Mouse (Mus musculus): ENCODE measurements around the gene Krtdap. TPM values are rescaled to one million over a fixed set of nuclear protein-coding genes. Genes with fewer than 3 reads are reported as not detected.
"Not testable (repeated sequence)": the region's sequence is repeated elsewhere in the genome, so short reads cannot be mapped to it uniquely, and the experiment has no call there.

Krtdap gene
- not detected in 2 replicates for total RNA-seq (2017)

DNA sequence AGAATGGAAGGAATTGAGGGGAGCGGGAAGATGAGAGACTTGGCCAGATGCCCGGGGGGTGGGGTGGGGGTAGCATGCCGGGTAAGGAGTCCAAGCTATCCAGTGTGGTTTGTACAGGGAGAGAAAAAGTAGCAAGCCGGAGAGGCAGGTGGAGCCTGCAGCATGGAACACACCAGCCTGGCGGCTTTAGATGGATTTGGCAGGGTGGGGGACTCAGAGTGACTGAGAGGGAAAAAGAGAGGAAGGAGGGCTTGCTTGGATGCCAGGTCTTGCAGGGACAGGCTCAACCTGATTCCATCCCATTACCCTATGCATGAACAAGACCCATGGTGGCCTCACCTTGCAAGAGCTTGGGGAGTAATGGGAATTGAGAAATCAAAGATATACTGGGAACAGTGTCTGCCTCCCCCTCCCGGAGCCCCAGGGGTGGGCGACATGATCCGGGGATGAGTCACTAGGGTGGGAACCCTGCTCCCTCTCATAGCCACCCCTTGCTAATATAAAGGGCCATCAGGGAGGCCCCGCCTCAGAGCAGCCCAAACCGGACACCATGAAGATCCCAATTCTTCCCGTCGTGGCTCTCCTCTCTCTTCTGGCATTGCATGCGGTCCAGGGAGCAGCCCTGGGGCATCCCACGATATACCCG lies at the start of gene Krtdap:
Gene Krtdap, plus strand, starts transcription at position 520 of the 646 bp plus-strand sequence.
- no peak for ATAC-seq (ENCODE audit: extremely low read depth, insufficient number of reproducible peaks, low FRiP score, poor library complexity, severe bottlenecking)

DNA sequence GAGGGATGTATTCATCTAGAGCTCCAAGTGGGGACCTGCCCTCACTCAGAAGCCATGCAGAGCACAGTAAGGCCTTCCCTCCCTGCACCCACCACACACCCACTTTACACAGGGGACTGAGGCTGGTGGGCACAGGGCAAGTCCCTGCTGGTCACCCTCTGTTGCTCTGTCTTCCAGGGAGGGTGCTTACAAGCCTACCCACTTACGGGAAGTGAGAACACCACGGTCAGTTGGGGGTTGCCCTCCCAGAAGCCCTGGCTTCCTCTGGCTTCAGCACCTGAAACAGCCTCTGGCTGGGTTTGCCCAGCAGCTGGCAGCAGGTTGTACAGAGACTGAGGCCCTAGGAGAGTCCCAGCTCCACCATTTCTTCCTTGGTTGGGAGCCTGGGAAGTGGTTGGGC lies 45.1 kb upstream of the Krtdap start:
- peak; percentile 42; the same call in 1 of the 2 replicates for ATAC-seq (ENCODE audit: extremely low read depth, insufficient number of reproducible peaks, low FRiP score, poor library complexity, severe bottlenecking)

DNA sequence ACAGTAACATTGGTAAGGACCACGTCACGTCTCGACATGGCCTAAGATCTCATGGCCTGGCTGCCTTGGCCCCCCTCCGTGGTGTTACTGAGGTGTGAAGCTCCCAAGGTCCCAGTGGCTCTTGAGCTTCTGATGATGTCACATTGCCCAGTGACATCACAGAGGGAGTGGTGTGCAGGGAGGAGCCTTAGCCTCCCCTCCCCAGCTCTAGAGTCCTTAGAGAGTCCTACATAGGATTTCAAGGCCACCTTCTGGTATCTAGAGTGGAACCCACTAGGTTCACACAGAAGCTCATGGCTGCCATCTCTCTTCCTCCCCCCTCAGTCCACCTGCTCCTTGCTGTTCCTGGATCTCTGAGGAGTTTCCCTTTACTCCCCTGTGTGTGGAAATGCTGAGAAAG lies 44.1 kb upstream of the Krtdap start, which contains the start of gene Gapdhs:
Gene Gapdhs, minus strand, starts transcription at position 65 of the 400 bp plus-strand sequence.
- ATAC-seq (ENCODE audit: extremely low read depth, insufficient number of reproducible peaks, low FRiP score, poor library complexity, severe bottlenecking): not testable (repeated sequence)

DNA sequence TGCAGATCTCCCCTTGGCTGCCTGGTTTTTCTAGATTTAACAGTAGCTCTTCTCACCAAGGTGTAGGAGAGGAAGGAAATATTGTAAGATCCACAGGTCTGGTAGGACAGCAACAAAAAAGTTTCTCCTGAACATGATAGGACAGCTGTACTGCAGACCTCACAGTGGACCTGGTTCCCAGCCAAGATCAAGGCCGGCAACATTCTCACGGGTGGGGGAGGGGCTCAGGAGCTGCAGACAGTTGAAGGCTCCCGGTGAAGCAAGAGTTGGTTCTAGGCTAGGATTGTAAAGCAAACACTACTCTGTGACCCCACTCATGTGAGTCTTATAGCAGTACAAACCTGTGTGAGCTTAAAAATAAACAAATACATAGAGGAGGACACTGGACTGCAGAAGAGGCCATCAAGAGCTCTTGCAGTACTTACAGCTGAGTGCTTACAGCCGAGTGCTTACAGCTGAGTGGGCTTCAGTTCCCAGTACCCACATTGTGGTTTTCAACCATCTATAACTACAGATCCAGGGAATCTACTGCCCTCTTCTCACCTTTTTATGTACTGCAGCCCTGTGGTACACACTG lies 43.6 kb upstream of the Krtdap start:
- ATAC-seq (ENCODE audit: extremely low read depth, insufficient number of reproducible peaks, low FRiP score, poor library complexity, severe bottlenecking): no peak

DNA sequence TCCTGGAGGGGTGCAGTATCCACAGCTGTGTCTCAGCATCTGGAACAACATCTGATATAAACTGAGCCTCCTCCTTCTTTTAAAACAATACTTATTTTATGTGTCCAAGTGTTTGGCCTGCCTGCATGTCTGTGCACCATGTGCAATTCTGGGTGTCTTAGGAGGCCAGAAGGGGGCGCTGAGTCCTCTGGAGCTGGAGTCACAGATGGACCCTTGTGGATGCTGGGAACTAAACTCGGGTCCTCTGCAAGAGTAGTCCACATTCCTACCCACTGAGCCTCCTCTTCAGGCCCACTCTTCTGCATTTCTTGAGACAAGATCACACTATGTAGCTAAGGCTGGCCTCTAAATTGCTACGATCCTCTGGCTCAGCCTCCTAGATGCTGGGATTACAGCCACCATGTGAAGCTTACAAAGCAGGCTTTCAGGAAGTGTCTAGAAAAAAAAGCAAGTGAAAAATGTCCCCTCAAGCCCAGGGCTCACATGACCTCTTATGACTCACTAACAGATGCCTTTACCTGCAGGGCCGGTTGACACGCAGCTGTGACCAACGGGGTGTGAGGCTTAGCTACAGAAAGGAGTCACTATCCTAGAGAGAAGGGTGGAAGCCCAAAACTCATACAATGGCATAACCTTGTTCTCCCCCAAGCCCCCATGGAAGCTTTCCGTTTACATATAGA lies 40.0 kb upstream of the Krtdap start:
- ATAC-seq (ENCODE audit: extremely low read depth, insufficient number of reproducible peaks, low FRiP score, poor library complexity, severe bottlenecking): no peak

DNA sequence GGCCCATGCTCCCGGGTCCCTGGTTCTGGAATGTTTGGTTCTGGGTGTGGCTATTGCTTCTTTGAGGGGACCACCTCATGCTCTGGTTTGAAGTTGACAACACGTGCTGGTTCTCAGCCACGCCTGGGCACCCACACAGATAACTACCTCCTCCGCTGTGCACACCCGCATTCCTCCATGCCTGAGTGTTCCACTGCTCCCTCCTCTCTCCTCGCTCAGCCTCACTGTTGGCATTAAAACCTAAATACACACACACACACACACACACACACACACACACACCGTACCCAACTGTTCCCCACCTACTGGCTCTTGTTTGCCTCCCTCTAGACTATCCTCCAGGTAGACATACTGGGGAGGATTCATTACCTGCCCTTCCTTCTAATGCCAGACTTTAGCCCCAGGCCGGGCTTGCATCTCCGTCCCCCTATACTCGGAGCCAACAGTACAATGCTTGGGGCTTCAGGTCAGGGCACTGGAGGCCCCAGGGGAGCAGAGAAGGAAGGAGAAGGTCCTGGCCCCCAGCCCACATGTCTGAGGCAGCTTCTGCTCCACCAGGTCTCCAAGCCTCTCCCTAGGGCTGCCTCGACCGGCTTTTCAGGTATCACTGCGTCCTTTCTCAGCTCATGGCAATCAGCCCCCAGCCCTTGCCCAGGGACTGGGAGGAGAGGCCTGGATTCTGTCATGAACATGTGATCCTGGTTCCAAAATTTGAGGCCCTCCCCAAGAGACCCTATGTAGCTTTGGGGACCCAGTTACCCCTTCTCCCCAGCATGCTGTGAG lies 37.7 kb upstream of the Krtdap start:
- ATAC-seq (ENCODE audit: extremely low read depth, insufficient number of reproducible peaks, low FRiP score, poor library complexity, severe bottlenecking): no peak

DNA sequence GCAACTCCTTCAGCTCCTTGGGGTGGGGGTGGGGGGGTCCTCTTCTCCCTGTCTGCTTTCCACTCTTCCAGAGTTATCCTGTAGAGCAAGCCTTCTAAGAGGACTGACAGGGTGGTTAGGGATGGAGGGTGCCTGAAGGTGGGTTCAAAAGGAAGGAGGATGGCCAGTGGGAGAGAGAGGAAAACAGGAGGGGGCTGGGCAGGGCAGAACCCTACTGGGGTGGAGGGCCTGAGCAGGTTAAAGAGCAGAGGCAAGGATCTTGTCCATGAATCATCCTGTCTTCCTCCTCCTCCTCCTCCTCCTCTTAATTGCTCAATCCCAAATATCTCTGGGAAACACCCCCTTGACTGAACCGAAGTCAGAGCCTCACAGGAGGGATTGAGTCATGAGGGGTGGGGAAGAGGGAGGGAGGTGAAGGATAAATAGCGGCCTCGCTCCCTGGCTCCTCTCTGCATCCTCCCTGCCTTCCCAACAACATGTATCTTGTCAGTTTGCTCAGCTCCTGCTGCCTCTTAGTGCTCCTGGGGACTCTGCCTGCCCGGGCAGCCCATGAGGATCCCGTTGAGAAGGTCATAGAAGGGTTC lies 36.5 kb upstream of the Krtdap start, which contains the start of gene Sbsn:
Gene Sbsn, plus strand, starts transcription at position 386 of the 584 bp plus-strand sequence.
- ATAC-seq (ENCODE audit: extremely low read depth, insufficient number of reproducible peaks, low FRiP score, poor library complexity, severe bottlenecking): no peak

DNA sequence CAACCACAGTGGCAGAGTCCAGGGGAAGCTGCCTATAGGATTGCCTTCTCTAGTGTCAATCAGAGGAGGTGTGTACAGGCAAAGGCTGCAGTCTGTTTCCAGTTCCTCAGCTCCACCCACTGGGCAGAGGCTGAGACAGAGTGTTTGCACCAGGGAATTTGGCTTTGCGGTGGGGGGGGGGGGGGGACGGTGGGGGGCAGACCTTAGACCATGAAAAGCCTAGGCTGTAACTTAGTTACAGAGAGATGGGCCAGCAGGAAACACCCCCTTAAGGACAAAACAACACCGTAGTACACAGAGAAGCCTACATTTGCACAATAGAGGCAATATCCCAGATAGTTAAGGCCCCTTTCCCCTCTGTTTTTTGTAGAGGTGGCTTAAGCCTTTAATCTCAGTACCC lies 30.7 kb upstream of the Krtdap start:
- no peak for ATAC-seq (ENCODE audit: extremely low read depth, insufficient number of reproducible peaks, low FRiP score, poor library complexity, severe bottlenecking)

DNA sequence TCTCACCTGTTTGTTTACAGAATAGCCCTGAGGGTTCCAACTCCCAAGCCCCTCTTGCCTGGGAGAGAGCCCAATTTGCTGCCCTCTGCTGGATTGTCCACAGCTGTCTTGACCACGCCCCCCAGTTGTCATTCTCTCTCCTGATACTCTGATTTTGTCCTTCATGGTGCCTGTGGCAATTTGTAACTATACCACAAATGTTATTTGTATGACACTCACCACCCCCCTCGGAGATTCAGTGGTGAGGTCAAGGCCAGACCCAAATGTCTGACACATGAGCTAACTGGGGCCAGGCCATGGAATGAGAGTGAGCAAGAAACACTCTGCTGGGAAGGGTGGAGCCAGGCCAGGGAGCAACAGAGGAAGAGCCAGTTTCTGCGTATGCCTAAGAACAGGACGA lies 28.8 kb upstream of the Krtdap start:
- ATAC-seq (ENCODE audit: extremely low read depth, insufficient number of reproducible peaks, low FRiP score, poor library complexity, severe bottlenecking): no peak

DNA sequence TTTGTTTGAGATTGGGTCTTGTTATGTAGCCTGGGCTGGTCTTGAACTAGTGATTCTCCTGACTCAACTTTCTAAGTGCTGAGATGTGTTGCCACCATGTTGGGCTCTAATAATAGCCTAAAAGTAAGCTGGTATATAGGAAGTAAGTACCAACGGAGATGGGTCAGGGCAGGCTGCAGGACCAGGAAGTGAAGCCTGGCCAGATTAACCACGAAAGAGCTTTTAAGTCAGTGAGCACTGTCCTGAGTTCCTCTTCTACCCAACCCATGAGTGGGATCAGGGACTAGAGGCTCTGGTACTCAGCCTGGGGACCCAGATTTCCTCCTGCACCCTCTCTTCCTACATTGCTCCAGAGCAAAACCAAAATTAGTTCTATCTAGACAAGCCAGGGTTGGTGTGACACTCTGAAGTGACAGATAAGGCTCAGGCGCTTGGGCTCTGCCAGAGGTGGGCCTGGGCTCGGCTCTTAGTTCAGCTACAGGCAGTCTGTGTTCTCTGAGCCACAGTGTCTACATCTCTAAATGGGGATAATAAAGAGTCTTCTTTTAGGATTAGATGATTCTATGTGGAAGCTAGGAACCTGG lies 25.8 kb upstream of the Krtdap start:
- ATAC-seq (ENCODE audit: extremely low read depth, insufficient number of reproducible peaks, low FRiP score, poor library complexity, severe bottlenecking): no peak

DNA sequence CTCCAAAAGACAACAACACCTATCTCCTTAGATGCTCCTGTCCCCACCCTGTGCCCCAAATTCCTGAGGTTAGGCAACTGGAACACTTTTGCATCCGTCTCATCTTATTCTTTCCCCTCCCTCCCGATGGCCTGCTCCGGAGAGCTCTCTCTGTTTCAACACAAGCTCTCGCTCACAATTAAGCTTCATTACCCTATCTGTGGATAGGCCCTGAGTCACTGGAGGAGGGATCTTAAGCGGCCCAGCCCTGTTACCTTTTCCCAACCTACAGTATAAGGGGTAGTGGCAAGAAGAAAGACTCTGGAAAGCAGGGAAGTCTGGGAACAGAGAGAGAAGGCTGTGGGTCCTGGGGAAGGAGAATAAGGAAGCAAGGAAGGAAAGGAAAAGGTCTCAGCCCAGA lies 24.2 kb upstream of the Krtdap start, which contains the start of gene Dmkn:
Gene Dmkn, plus strand, starts transcription at position 301 of the 400 bp plus-strand sequence.
- ATAC-seq (ENCODE audit: extremely low read depth, insufficient number of reproducible peaks, low FRiP score, poor library complexity, severe bottlenecking): no peak

DNA sequence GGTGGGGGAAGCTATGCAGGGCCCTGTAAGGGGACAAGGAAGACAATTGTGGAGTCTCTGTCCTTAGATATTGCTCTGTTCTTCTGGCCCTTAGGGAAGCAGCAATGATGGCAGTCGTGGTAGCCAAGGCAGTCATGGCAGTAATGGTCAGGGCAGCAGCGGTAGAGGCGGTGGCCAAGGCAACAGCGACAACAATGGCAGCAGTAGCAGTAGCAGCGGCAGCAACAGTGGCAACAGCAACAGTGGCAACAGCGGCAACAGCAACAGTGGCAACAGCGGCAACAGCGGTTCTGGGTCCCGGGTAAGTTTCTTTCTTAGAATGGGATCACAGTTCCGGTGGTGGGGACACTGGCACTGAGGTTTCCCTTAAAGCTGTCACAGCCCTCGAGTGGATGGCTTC lies 22.5 kb upstream of the Krtdap start:
- no peak for ATAC-seq (ENCODE audit: extremely low read depth, insufficient number of reproducible peaks, low FRiP score, poor library complexity, severe bottlenecking)

DNA sequence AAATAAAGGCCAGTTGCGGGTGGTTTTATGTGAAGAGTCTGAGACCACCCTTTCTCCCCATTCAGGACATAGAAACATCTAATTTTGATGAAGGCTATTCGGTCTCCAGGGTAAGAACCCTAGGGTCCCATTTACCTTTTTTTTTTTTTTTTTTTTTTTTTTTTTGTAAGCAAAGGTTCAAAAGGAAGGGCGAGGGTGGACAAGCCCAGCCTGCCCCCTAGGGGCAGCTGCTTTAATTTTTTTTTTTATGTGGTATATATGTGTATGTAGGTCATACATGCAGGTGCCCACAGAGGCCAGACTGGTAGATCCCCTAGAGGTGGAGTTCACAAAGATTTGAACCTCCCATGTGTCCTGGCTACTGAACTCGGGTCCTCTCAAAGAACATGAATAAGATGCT lies 21.3 kb upstream of the Krtdap start:
- no peak for ATAC-seq (ENCODE audit: extremely low read depth, insufficient number of reproducible peaks, low FRiP score, poor library complexity, severe bottlenecking)

DNA sequence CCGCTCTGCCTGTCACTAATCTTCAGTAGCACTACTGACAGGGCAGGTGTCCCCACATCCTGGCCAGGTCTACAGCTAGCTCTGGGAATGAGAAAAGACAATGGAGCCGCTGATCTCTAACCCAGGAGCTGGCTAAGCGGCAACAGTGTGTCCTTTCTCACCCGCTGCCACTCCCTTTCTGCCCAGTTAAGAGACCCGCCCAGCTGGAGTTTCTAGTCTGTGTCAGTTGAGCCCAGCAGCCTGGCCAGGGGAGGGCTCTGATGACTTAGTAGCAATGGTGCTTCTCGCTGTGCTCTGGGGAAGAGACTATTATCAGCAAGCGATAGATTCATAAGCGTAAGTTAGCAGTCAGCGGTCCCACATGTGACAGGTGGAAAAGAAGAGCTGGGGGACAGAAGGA lies 18.5 kb upstream of the Krtdap start:
- no peak for ATAC-seq (ENCODE audit: extremely low read depth, insufficient number of reproducible peaks, low FRiP score, poor library complexity, severe bottlenecking)

DNA sequence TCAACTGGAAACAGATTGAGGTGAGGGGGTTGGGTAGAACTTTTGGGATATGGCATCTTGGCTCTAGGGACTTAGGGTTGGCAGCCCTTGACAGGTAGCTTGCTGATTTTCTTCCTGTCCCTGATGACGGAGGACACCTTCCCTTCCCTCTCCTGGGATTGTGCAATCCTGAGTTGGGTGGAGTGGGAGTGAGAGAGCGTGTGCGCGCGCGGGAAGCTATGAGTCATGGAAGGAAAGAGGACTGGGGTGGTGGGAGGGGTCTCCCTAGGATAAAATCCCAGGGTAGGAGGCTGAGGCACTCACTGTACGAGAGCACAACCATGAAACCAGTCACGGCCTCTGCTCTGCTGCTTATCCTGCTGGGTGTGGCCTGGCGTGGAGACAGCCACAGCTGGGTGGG lies 11.6 kb upstream of the Krtdap start:
- ATAC-seq (ENCODE audit: extremely low read depth, insufficient number of reproducible peaks, low FRiP score, poor library complexity, severe bottlenecking): no peak

DNA sequence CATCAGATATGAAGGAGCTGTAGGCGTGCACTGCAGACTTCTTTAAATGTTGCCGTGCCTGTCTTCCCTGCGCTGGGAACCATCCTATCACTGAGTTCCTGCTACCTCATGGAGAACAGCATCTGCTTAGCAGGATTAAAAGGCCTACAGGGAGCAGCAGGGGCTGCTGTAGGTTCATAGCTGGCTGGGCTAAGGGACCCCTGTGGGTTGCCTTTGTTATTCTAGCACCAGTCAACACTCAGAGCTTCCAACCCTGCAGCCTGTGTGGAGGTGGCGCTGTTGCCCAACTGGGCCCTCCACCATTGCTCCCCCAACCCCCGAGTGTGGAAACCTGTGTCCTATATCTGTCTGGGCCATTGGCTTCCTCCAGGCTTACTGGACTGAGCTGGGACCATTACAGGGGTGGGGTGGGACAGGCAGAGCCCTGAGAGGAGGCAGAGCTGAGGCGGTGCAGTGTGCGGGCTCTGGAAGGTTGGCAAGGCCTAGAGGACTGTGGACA lies 10.6 kb upstream of the Krtdap start:
- no peak for ATAC-seq (ENCODE audit: extremely low read depth, insufficient number of reproducible peaks, low FRiP score, poor library complexity, severe bottlenecking)

DNA sequence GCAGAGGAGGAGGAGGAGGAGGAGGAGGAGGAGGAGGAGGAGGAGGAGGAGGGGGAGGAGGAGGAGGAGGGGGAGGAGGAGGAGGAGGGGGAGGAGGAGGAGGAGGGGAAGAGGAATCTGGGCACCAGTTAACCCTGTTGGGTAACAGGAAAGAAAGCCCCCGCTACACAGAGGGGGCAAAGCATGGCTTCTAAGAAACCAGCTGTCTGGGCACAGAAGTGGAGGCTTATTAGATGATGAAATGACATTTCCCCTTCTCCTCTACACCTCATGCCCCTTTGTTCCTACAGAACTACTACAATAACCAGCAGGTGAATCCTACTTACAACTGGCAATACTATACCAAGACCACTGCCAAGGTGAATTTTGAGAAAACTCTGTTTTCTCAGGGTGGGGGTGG lies 9.8 kb upstream of the Krtdap start:
- no peak for ATAC-seq (ENCODE audit: extremely low read depth, insufficient number of reproducible peaks, low FRiP score, poor library complexity, severe bottlenecking)

DNA sequence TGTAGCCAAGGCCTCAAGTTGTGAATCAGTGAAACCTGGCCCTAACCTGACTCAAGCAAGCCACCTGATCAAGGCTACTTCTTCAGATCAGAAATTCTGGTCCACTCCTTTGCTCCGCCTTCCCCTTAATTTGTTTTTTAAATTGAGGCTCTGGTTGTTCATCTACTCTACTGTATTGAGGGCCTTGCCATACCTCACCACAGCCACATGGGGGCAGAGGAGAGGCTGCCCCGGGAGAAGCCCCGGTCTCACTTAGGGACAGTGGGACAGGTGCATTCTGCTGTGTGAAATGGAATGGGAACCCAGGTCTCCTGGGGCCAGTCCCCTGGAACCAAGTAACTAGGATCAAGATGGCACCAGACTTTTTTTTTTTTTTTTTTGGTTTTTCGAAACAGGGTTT lies 5.9 kb upstream of the Krtdap start:
- peak; percentile 66 for ATAC-seq (ENCODE audit: extremely low read depth, insufficient number of reproducible peaks, low FRiP score, poor library complexity, severe bottlenecking)

DNA sequence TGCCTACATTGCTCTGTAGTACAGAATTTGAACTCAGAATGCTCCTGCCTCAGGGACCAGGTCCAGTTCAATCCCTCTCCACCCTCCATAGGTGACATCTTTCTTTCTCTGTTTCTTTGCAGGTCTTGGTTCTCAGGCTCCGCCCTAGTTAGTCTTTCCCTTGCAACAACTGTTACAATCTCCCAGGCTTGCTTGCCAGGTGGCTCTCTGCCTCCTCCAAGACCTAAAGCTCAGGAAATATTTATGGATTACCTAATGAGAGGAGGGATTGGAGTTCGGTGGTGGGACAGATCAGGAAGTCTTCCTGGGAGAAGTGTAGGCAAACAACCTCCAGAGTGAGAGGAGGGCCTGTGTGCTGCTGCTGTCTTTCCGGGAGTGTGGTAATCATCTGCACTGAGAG lies 5.0 kb upstream of the Krtdap start:
- no peak for ATAC-seq (ENCODE audit: extremely low read depth, insufficient number of reproducible peaks, low FRiP score, poor library complexity, severe bottlenecking)

Data from neutrophil, adult 5-6 weeks (primary cell).